Mouse (Mus musculus) liver, embryonic 15.5 days (tissue): ENCODE measurements around the gene Lenep. TPM values are rescaled to one million over a fixed set of nuclear protein-coding genes. Genes with fewer than 3 reads are reported as not detected.
"Not testable (repeated sequence)": the region's sequence is repeated elsewhere in the genome, so short reads cannot be mapped to it uniquely, and the experiment has no call there.

Experiments used
- ATAC-seq: fragments of 200-750 bp; cut with Nextera tagmentation; 2 replicates; pipeline ENCODE4 v1.8.0; 2017; ENCODE audit warnings: moderate number of reproducible peaks, mild to moderate bottlenecking, moderate library complexity; ENCODE audit not compliant: insufficient read depth
- H3K27ac ChIP-seq: fragments of 300-500 bp; sonication (generic); replicated peaks from 2 replicates; pipeline ENCODE4 v1.5.1; 2015; ENCODE audit warnings: mild to moderate bottlenecking, inconsistent platforms
- H3K27me3 ChIP-seq: fragments of 300-500 bp; sonication (generic); 2 replicates; pipeline ENCODE4 v1.6.1; 2015; ENCODE audit warnings: mild to moderate bottlenecking, inconsistent platforms
- H3K36me3 ChIP-seq: fragments of 300-500 bp; sonication (generic); replicated peaks from 2 replicates; pipeline ENCODE4 v1.6.1; 2015; ENCODE audit warnings: moderate library complexity, mild to moderate bottlenecking, inconsistent platforms
- H3K4me1 ChIP-seq: fragments of 300-500 bp; sonication (generic); replicated peaks from 2 replicates; pipeline ENCODE4 v1.6.1; 2015; ENCODE audit warnings: inconsistent platforms
- H3K4me2 ChIP-seq: fragments of 300-500 bp; sonication (generic); 2 replicates; pipeline ENCODE4 v1.6.1; 2015; ENCODE audit warnings: moderate library complexity, mild to moderate bottlenecking, inconsistent platforms
- H3K4me3 ChIP-seq: fragments of 300-500 bp; sonication (generic); replicated peaks from 2 replicates; pipeline ENCODE4 v1.5.1; 2015; ENCODE audit warnings: mild to moderate bottlenecking, inconsistent platforms
- H3K9ac ChIP-seq: fragments of 300-500 bp; sonication (generic); 2 replicates; pipeline ENCODE4 v1.6.1; 2015; ENCODE audit warnings: moderate library complexity, mild to moderate bottlenecking, inconsistent platforms
- H3K9me3 ChIP-seq: fragments of 300-500 bp; sonication (generic); replicated peaks from 2 replicates; pipeline ENCODE4 v1.6.1; 2016; ENCODE audit warnings: inconsistent platforms
- WGBS: fragments of 180-500 bp; shearing (Covaris S2); methylation state at CpG from one replicate; pipeline ENCODE4 v1.1.7; 2015; ENCODE audit warnings: mixed read lengths; ENCODE audit not compliant: insufficient replicate concordance; 5-methylcytosine and 5-hydroxymethylcytosine counted together
- polyA plus RNA-seq: library from polyadenylated mRNA; unstranded; fragments of >200 nt; fragmentation: Nextera tagmentation; extraction: Ambion mirVana; gene quantifications from 2 replicates; pipeline ENCODE4 v1.2.1, GENCODE M21; 2015

Lenep gene
- polyA plus RNA-seq, 1 experiment from 2014 or later = not detected

- 2% methylated on average over 67 of the region's 68 CpGs for WGBS
- Histone ChIP-seq H3K4me2 (peak within 1 kb of the TSS; percentile 91), H3K9me3 (no peaks in the 10 kb centered on the region), H3K36me3 (peaks cover 65% of the 10 kb centered on the region), H3K4me3 (peak within 1 kb of the TSS; percentile 87), H3K27ac (peak within 1 kb of the TSS; percentile 88), H3K27me3 (no peaks in the 10 kb centered on the region), H3K4me1 (peaks cover 45% of the 10 kb centered on the region), H3K9ac (peak within 1 kb of the TSS; percentile 88)
- peak; percentile 97 for ATAC-seq
Measured at GRCm38 (mm10) chr3:89430171-89431159, 27.9 kb upstream of the Lenep start, which contains the start of gene Pygo2. Gene Pygo2 (plus strand): TSS chr3:89430214.

- not testable (repeated sequence) for ATAC-seq, H3K27ac ChIP-seq, H3K9me3 ChIP-seq, H3K4me2 ChIP-seq, H3K4me3 ChIP-seq, H3K27me3 ChIP-seq, H3K9ac ChIP-seq
- H3K4me1 ChIP-seq = peaks cover 60% of the 10 kb centered on the region
- WGBS = 92% methylated on average over 7 of the region's 7 CpGs
- peaks cover 70% of the 10 kb centered on the region for H3K36me3 ChIP-seq
Measured at GRCm38 (mm10) chr3:89429021-89429420, 26.4 kb upstream of the Lenep start.

GRCm38 (mm10) chr3:89425876-89426275 is 23.3 kb upstream of the Lenep start:
- no peak for ATAC-seq
- H3K4me2 ChIP-seq = peak overlapping the region; percentile 95
- no peaks in the 10 kb centered on the region for H3K27me3 ChIP-seq
- H3K9me3 ChIP-seq = no peaks in the 10 kb centered on the region
- H3K9ac ChIP-seq = peak overlapping the region; percentile 56
- H3K4me1 ChIP-seq = peaks cover 77% of the 10 kb centered on the region
- peaks cover 66% of the 10 kb centered on the region for H3K36me3 ChIP-seq
- 19% methylated on average over 4 of the region's 4 CpGs for WGBS
- H3K4me3 ChIP-seq = peak overlapping the region; percentile 36
- peak overlapping the region; percentile 84 for H3K27ac ChIP-seq

GRCm38 (mm10) chr3:89425141-89425525 is 22.5 kb upstream of the Lenep start:
- Histone ChIP-seq H3K9me3 (no peaks in the 10 kb centered on the region), H3K4me3 (0 out of 2 replicates have a peak overlapping the region, but pooled peaks have one; percentile 36), H3K4me1 (peaks cover 80% of the 10 kb centered on the region), H3K4me2 (peak overlapping the region; percentile 95), H3K9ac (no peak overlapping the region), H3K27me3 (no peaks in the 10 kb centered on the region), H3K36me3 (peaks cover 66% of the 10 kb centered on the region), H3K27ac (peak overlapping the region; percentile 84)
- ATAC-seq = no peak
- 66% methylated on average over 5 of the region's 5 CpGs for WGBS

GRCm38 (mm10) chr3:89424416-89425140 is 22.0 kb upstream of the Lenep start:
- H3K27me3 ChIP-seq = no peaks in the 10 kb centered on the region

GRCm38 (mm10) chr3:89422556-89423205 is 20.1 kb upstream of the Lenep start:
- peak overlapping the region; percentile 72; the same call in 1 of the 2 replicates for H3K9ac ChIP-seq
- 45% methylated on average over 6 of the region's 6 CpGs for WGBS
- peaks cover 87% of the 10 kb centered on the region for H3K4me1 ChIP-seq
- H3K9me3 ChIP-seq = no peaks in the 10 kb centered on the region
- H3K27ac ChIP-seq = peak overlapping the region; percentile 84
- H3K4me3 ChIP-seq = peak overlapping the region; percentile 63
- ATAC-seq = no peak
- H3K27me3 ChIP-seq = no peaks in the 10 kb centered on the region
- H3K36me3 ChIP-seq = peaks cover 53% of the 10 kb centered on the region
- peak overlapping the region; percentile 95 for H3K4me2 ChIP-seq

More at GRCm38 (mm10) chr3:89424416-89425140, 22.0 kb upstream of the Lenep start:
- Histone ChIP-seq H3K4me3 (peak overlapping the region; percentile 21), H3K9me3 (no peaks in the 10 kb centered on the region), H3K27ac (peak overlapping the region; percentile 84), H3K4me2 (peak overlapping the region; percentile 95), H3K4me1 (peaks cover 81% of the 10 kb centered on the region), H3K9ac (peak overlapping the region; percentile 22; the same call in 1 of the 2 replicates), H3K36me3 (peaks cover 66% of the 10 kb centered on the region)
- WGBS = 48% methylated on average over 5 of the region's 5 CpGs
- peak; percentile 36 for ATAC-seq

- no peaks in the 10 kb centered on the region for H3K9me3 ChIP-seq
- peak overlapping the region; percentile 95 for H3K4me2 ChIP-seq
- WGBS = 28% methylated on average over 22 of the region's 22 CpGs
Measured at GRCm38 (mm10) chr3:89421810-89422473, 19.3 kb upstream of the Lenep start.

GRCm38 (mm10) chr3:89421002-89421774 is 18.6 kb upstream of the Lenep start:
- Histone ChIP-seq H3K4me2 (peak overlapping the region; percentile 95), H3K27ac (peak overlapping the region; percentile 98), H3K9me3 (no peaks in the 10 kb centered on the region), H3K36me3 (peaks cover 45% of the 10 kb centered on the region), H3K27me3 (no peaks in the 10 kb centered on the region), H3K4me3 (peak overlapping the region; percentile 63), H3K9ac (peak overlapping the region; percentile 72), H3K4me1 (peaks cover 84% of the 10 kb centered on the region)
- 9% methylated on average over 11 of the region's 11 CpGs for WGBS
- peak; percentile 68 for ATAC-seq

More at GRCm38 (mm10) chr3:89421810-89422473, 19.3 kb upstream of the Lenep start:
- H3K4me3 ChIP-seq = peak overlapping the region; percentile 63
- H3K9ac ChIP-seq = peak overlapping the region; percentile 72
- H3K36me3 ChIP-seq = peaks cover 46% of the 10 kb centered on the region
- no peak for ATAC-seq
- H3K4me1 ChIP-seq = peaks cover 84% of the 10 kb centered on the region
- H3K27me3 ChIP-seq = no peaks in the 10 kb centered on the region
- peak overlapping the region; percentile 84 for H3K27ac ChIP-seq

- no peak for ATAC-seq
- peaks cover 45% of the 10 kb centered on the region for H3K36me3 ChIP-seq
- WGBS = 31% methylated on average over 2 of the region's 2 CpGs
- peak overlapping the region; percentile 41 for H3K9ac ChIP-seq
- peak overlapping the region; percentile 63 for H3K4me3 ChIP-seq
- H3K4me2 ChIP-seq = peak overlapping the region; percentile 95
- H3K27me3 ChIP-seq = no peaks in the 10 kb centered on the region
- H3K4me1 ChIP-seq = peaks cover 78% of the 10 kb centered on the region
- H3K9me3 ChIP-seq = no peaks in the 10 kb centered on the region
- peak overlapping the region; percentile 98 for H3K27ac ChIP-seq
Measured at GRCm38 (mm10) chr3:89420421-89420820, 17.8 kb upstream of the Lenep start.
